Mouse (Mus musculus) limb, embryonic 13.5 days (tissue): Measurements from ENCODE around the gene Rin2. TPM values are rescaled to one million over a fixed set of nuclear protein-coding genes. Genes with fewer than 3 reads are reported as not detected.

Experiments
- ATAC-seq: fragments of 200-750 bp; cut with Nextera tagmentation; 2 replicates; pipeline ENCODE4 v1.8.0; 2017; ENCODE audit warnings: low read depth, moderate number of reproducible peaks, moderate TSS enrichment; ENCODE audit not compliant: low FRiP score
- H3K27ac ChIP-seq: fragments of 300-500 bp; sonication (generic); 2 replicates; pipeline ENCODE4 v1.5.1; 2015; ENCODE audit warnings: inconsistent platforms, mild to moderate bottlenecking, moderate library complexity
- H3K27me3 ChIP-seq: fragments of 300-500 bp; sonication (generic); 2 replicates; pipeline ENCODE4 v1.6.1; 2015; ENCODE audit warnings: mild to moderate bottlenecking, inconsistent platforms
- H3K36me3 ChIP-seq: fragments of 300-500 bp; sonication (generic); 2 replicates; pipeline ENCODE4 v1.6.1; 2015; ENCODE audit warnings: inconsistent platforms, mild to moderate bottlenecking, moderate library complexity
- H3K4me1 ChIP-seq: fragments of 300-500 bp; sonication (generic); 2 replicates; pipeline ENCODE4 v1.6.1; 2015; ENCODE audit warnings: inconsistent platforms
- H3K4me2 ChIP-seq: fragments of 300-500 bp; sonication (generic); replicated peaks from 2 replicates; pipeline ENCODE4 v1.6.1; 2015; ENCODE audit warnings: inconsistent platforms, mild to moderate bottlenecking, moderate library complexity
- H3K4me3 ChIP-seq: fragments of 300-500 bp; sonication (generic); 2 replicates; pipeline ENCODE4 v1.5.1; 2015; ENCODE audit warnings: moderate library complexity, mild to moderate bottlenecking, inconsistent platforms
- H3K9ac ChIP-seq: fragments of 300-500 bp; sonication (generic); 2 replicates; pipeline ENCODE4 v1.6.1; 2015; ENCODE audit warnings: mild to moderate bottlenecking, inconsistent platforms
- H3K9me3 ChIP-seq: fragments of 300-500 bp; sonication (generic); 2 replicates; pipeline ENCODE4 v1.6.1; 2016; ENCODE audit warnings: inconsistent platforms
- WGBS: fragments of 180-500 bp; shearing (Covaris S2); methylation state at CpG from one replicate; pipeline ENCODE4 v1.1.7; 2015; 5-methylcytosine and 5-hydroxymethylcytosine counted together
- polyA plus RNA-seq: library from polyadenylated mRNA; unstranded; fragments of >200 nt; fragmentation: Nextera tagmentation; extraction: Ambion mirVana; gene quantifications from 2 replicates; pipeline ENCODE4 v1.2.1, GENCODE M21; 2015

Rin2 gene
- polyA plus RNA-seq, 1 experiment from 2014 or later = 53.5 TPM

DNA sequence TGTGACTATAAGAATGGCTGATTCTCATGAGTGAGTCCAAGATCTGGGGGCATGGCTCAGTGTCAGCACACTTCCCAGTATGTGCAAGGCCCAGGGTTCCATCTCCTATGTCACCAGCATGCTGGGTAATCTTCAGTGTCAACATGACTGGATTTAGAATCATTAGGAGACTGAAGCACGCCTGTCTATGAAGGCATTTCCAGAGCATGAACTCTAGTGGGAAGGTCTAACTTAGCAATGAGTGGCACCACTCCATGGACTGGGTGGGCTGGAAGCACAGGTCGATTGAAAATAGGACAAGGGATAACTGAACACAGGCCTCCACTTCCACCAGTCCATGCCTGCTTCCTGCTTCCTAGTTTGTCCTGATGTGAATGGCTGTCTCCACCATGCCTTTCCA lies 127.6 kb downstream of the Rin2 start:
- no peaks in the 10 kb centered on the region for H3K27me3 ChIP-seq
- H3K4me1 ChIP-seq = no peaks in the 10 kb centered on the region
- no peak overlapping the region for H3K4me2 ChIP-seq
- peaks cover 27% of the 10 kb centered on the region for H3K36me3 ChIP-seq
- H3K9me3 ChIP-seq = peaks cover 7% of the 10 kb centered on the region; the same call in 1 of the 2 replicates
- no peak overlapping the region for H3K4me3 ChIP-seq
- no peak overlapping the region for H3K9ac ChIP-seq
- 82% methylated on average over 2 of the region's 2 CpGs for WGBS
- no peak overlapping the region for H3K27ac ChIP-seq
- no peak for ATAC-seq

DNA sequence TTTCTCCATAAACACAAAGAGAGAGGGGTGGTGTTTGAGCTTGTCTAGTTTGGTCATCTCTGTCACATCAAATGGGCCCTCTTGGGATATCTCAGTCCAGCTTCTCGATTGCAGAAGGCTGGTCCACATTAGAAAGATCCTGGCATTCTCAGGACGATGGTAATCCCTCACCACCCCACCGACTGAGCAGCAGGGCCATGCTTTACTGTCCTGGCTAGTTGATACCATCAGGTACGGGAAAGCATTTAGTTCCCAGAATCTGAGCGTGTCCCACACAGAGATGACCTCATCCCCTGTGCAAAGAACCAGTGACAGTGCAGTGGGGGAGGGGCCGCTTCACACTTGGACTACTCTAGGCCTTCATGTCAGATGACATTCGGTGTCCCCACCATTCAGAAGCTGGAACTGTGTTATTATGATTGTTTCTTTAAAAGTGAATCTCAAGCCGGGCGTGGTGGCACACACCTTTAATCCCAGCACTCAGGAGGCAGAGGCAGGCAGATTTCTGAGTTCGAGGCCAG lies 128.9 kb downstream of the Rin2 start:
- no peak overlapping the region for H3K4me2 ChIP-seq
- H3K9ac ChIP-seq = no peak overlapping the region
- no peak for ATAC-seq
- no peak overlapping the region for H3K4me3 ChIP-seq
- H3K27ac ChIP-seq = no peak overlapping the region
- 91% methylated on average over 10 of the region's 10 CpGs for WGBS
- H3K9me3 ChIP-seq = peaks cover 7% of the 10 kb centered on the region; the same call in 1 of the 2 replicates
- H3K27me3 ChIP-seq = no peaks in the 10 kb centered on the region
- H3K36me3 ChIP-seq = peaks cover 27% of the 10 kb centered on the region
- H3K4me1 ChIP-seq = no peaks in the 10 kb centered on the region

DNA sequence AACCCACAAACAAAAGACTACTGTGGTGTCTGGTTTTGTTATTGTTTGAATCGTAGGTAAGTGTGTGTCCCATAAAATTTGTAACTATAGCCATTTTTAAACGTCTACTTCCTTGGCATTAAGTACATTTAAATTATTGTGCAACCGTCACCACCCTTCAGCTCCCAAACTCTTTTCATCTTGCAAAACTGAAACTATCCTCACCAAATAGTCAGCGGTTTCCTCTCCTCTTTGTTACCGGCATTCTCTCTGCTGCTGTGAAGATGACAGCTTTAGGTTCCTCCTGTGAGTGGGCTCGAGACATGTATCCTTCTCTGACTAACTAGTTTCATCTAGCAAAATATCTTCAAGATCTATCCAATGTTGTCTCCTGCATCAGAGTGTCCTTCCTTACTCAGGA lies 129.5 kb downstream of the Rin2 start:
- H3K27me3 ChIP-seq = no peaks in the 10 kb centered on the region
- H3K9ac ChIP-seq = no peak overlapping the region
- H3K4me3 ChIP-seq = no peak overlapping the region
- ATAC-seq = no peak
- H3K4me2 ChIP-seq = no peak overlapping the region
- H3K9me3 ChIP-seq = peaks cover 7% of the 10 kb centered on the region; the same call in 1 of the 2 replicates
- H3K4me1 ChIP-seq = no peaks in the 10 kb centered on the region
- peaks cover 21% of the 10 kb centered on the region for H3K36me3 ChIP-seq
- no peak overlapping the region for H3K27ac ChIP-seq
- WGBS = 80% methylated on average over 6 of the region's 6 CpGs

DNA sequence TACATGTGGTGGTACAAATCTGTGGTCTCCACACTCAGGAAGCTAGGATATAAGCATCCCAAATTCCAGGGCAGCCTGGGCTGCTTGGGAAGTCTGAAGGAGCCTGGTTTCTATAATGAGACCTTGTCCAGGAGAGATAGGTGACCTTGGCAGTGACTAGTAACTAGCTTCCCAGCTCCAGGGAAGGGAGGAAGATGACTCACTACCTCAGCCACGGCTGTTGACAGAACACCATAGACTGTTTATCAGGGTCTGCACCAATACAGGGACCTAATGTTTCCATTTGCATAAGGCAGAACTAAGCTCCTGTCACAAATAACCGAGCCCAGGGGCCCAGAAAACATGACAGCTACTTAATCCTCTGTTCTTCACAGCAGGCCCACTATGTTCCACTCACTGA lies 132.3 kb downstream of the Rin2 start:
- no peaks in the 10 kb centered on the region for H3K27me3 ChIP-seq
- no peak overlapping the region for H3K27ac ChIP-seq
- H3K4me1 ChIP-seq = no peaks in the 10 kb centered on the region
- no peak overlapping the region for H3K9ac ChIP-seq
- peaks cover 7% of the 10 kb centered on the region; the same call in 1 of the 2 replicates for H3K9me3 ChIP-seq
- no peak for ATAC-seq
- H3K4me3 ChIP-seq = no peak overlapping the region
- H3K36me3 ChIP-seq = peaks cover 14% of the 10 kb centered on the region
- WGBS = 66% methylated on average over 2 of the region's 2 CpGs
- no peak overlapping the region for H3K4me2 ChIP-seq

DNA sequence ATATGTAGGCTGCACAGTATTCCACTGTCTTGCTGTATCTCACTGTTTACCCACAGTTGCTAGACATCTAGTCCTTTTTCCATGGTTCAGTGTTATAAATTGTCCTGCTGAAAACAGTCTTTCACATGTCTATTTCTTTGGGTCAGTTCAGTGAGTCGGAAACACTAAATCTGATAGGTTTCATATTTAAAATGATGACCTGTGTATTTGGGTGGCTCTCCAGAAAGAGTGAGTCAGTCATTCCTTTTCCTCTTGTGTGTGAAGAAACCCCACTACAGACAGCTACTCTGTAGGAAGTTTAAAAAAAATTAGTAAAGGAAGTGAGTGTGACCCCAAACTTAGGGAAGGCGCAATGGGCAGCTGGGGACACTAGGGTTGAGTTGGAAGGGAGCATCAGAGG lies 133.2 kb downstream of the Rin2 start:
- Histone ChIP-seq H3K36me3 (peaks cover 14% of the 10 kb centered on the region), H3K4me2 (no peak overlapping the region), H3K9me3 (peaks cover 7% of the 10 kb centered on the region; the same call in 1 of the 2 replicates), H3K27me3 (no peaks in the 10 kb centered on the region), H3K4me3 (no peak overlapping the region), H3K4me1 (no peaks in the 10 kb centered on the region), H3K9ac (no peak overlapping the region), H3K27ac (no peak overlapping the region)
- 95% methylated on average over 2 of the region's 2 CpGs for WGBS
- no peak for ATAC-seq

DNA sequence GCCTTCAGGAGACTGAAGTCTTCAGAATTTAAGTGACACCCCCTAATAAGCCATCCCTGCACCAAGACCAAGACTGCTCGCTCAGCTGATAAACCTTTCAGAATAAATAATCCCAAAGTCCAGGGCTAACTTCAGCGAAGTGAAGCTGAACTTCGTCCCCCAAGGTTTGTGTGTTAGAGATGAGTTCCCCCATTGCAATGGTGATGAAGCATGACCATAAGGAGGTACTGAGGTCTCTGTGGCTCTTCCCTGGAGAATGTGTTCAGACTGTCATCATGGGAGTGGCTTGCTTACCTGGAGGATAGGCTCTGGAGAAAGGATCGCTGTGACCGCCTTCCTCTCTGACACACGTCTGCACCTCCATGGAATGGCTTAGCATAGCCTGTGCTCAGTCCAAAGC lies 133.7 kb downstream of the Rin2 start:
- Histone ChIP-seq H3K9me3 (peaks cover 7% of the 10 kb centered on the region; the same call in 1 of the 2 replicates), H3K4me2 (no peak overlapping the region), H3K4me1 (no peaks in the 10 kb centered on the region), H3K36me3 (peaks cover 12% of the 10 kb centered on the region), H3K4me3 (no peak overlapping the region), H3K27ac (no peak overlapping the region), H3K9ac (no peak overlapping the region), H3K27me3 (no peaks in the 10 kb centered on the region)
- ATAC-seq = no peak
- WGBS = 93% methylated on average over 6 of the region's 6 CpGs

DNA sequence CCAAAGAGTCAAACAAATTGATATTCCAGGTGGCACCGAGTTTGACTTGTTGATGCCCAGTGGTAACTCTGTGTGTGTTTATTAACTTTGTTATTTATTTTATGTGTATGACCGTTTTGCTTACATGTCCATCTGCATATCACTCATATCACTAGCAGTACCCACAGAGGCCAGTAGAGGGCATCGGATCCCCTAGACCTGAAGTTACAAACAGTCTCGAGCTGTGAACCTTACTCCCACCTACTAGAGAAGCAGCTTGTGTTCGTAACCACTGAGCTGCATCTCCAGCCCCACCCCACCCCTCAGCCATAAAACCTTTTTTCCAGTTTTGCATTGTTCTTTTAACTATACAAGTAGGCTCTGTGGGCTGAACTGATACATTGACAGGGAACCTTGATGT lies 135.7 kb downstream of the Rin2 start:
- Histone ChIP-seq H3K36me3 (peaks cover 11% of the 10 kb centered on the region), H3K9me3 (peaks cover 12% of the 10 kb centered on the region), H3K4me1 (no peaks in the 10 kb centered on the region), H3K27ac (no peak overlapping the region), H3K9ac (no peak overlapping the region), H3K4me2 (no peak overlapping the region), H3K4me3 (no peak overlapping the region), H3K27me3 (no peaks in the 10 kb centered on the region)
- no peak for ATAC-seq
- 55% methylated on average over 5 of the region's 5 CpGs for WGBS

DNA sequence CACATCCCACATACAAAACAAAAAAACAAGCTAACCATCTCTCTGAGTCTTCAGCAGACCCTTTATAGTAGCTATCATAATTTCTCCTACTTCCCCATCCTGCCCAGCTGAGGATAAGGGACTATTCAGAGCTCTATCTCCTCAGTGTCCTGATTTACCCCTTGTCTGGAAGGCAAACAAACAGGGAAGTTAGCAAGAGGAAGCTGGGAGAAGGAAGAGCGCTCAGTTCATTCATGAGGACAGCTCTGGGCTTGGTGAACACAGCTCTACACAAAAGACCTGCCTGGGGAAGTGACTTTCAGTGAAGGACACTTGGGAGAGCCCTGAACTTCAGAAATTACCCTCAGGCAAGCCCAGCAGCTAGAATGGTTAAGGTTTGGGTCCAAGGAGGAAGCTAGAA lies 137.8 kb downstream of the Rin2 start:
- Histone ChIP-seq H3K27ac (no peak overlapping the region), H3K36me3 (peaks cover 23% of the 10 kb centered on the region)
- WGBS = 96% methylated on average over 1 of the region's 1 CpGs

DNA sequence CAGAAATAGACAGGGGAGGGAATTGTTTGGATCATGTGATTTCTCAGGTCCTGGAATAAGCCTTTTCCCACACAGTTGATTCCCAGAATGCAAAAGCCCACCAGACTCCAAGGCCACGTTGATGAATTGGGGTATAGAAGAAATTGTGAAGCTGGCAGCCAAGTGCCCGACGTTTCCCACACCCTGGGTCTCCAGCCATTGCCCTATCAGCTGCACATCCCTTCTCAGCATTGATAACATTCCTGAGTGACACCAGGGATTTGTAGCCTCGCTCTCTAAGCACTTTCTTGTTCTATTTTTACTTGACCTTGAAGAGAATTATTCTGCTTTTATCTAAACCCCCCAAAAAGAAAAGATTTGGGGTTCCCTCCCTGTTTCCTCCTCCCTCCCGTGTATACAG lies 142.2 kb downstream of the Rin2 start:
- Histone ChIP-seq H3K36me3 (peaks cover 23% of the 10 kb centered on the region), H3K27ac (no peak overlapping the region), H3K9me3 (peaks cover 21% of the 10 kb centered on the region), H3K4me3 (no peak overlapping the region), H3K4me1 (no peaks in the 10 kb centered on the region), H3K9ac (no peak overlapping the region), H3K27me3 (no peaks in the 10 kb centered on the region), H3K4me2 (no peak overlapping the region)
- WGBS = 65% methylated on average over 5 of the region's 5 CpGs
- no peak for ATAC-seq

More for the DNA sequence above, 137.8 kb downstream of the Rin2 start:
- no peak overlapping the region for H3K4me2 ChIP-seq
- H3K4me3 ChIP-seq = no peak overlapping the region
- H3K9me3 ChIP-seq = peaks cover 21% of the 10 kb centered on the region
- H3K4me1 ChIP-seq = no peaks in the 10 kb centered on the region
- H3K27me3 ChIP-seq = no peaks in the 10 kb centered on the region
- ATAC-seq = no peak
- H3K9ac ChIP-seq = no peak overlapping the region

DNA sequence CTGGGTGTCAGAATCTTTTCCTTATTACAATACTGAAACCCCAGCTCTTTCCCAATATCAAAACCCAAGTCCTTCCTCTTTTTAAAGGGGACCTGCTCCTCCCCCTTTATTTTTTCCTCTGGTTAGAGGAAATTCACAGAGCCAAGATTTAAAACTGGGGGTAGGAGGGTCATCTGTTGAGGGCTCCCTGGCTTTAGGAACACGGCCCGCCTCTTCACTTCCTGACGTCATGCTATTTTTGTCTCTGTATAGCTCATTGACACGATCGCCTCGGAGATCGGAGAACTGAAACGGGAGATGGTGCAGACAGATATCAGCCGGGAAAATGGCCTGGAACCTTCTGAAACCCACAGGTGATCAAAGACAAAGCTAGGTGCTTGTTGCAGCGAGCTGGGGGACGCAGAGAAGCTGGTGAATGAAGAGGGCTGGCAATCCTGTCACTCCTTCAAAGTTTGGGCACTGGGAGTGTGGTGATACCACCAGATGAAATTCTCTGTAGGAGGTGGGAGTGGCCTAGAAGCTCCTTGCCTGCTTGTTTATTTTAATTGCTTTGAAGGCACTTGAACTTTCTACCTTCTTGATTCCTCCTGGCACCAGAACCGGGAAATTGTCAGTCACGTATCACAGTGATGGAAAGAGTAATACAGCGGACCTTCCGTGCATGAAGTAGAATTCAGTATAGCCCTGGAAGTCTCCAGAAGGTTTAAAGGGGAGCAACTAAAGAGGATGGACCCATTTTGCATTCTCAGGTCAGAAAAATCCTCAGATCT lies 147.2 kb downstream of the Rin2 start:
- Histone ChIP-seq H3K36me3 (peaks cover 12% of the 10 kb centered on the region), H3K9me3 (0 out of 2 replicates have a peak, but pooled peaks cover 1% of the 10 kb centered on the region), H3K4me3 (no peak overlapping the region), H3K4me1 (0 out of 2 replicates have a peak, but pooled peaks cover 3% of the 10 kb centered on the region), H3K9ac (no peak overlapping the region), H3K4me2 (no peak overlapping the region), H3K27me3 (no peaks in the 10 kb centered on the region), H3K27ac (no peak overlapping the region)
- WGBS = 77% methylated on average over 15 of the region's 15 CpGs
- no peak for ATAC-seq

DNA sequence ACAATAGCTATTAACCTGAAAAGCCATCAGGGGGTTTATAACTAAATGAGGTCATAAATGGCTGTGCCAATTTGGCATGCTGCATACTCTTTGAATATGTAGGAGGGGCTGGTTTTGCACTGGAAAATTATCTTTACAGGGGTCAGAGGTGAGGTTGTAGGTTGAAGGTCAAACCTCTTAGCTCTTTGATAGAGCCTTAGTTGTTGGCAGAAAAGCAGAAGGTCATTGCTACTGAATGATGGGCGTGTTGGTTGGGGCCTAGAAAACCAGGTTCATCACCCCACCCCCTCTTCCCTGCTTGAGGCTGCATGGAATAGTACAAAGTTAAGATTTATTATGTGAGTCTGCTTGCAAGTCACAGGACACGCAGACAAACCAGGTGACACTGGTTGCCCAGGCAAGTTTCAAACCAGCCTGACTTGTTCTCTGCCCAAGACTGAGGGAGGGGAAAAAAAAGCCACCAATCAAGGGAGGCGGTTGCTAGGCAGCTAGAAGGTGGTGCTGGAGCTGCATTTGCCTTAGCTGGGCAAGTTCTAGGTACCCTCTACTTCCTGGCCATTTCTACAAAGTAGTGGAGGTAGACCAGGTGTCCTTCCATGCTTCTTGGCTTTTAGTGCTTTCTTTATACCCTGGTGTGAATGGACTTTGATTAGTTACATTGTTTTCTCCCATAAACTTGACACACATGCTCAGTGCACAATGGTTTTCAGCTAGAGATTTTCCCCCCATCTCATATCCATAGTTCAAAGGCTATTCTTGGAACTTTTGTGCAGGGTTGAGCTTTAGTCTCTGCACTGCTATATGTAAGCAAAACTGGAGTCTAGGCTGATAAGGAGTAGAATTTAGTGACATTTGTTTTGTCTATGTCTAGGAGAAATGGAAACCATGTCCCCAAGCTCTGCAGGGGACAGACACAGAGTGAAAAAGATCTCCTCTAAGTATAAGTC lies 148.0 kb downstream of the Rin2 start:
- Histone ChIP-seq H3K27me3 (no peaks in the 10 kb centered on the region), H3K36me3 (peaks cover 9% of the 10 kb centered on the region), H3K4me1 (0 out of 2 replicates have a peak, but pooled peaks cover 3% of the 10 kb centered on the region), H3K9me3 (no peaks in the 10 kb centered on the region), H3K4me3 (no peak overlapping the region), H3K27ac (no peak overlapping the region), H3K4me2 (no peak overlapping the region), H3K9ac (no peak overlapping the region)
- 47% methylated on average over 3 of the region's 3 CpGs for WGBS
- ATAC-seq = no peak; the same call in 1 of the 2 replicates

DNA sequence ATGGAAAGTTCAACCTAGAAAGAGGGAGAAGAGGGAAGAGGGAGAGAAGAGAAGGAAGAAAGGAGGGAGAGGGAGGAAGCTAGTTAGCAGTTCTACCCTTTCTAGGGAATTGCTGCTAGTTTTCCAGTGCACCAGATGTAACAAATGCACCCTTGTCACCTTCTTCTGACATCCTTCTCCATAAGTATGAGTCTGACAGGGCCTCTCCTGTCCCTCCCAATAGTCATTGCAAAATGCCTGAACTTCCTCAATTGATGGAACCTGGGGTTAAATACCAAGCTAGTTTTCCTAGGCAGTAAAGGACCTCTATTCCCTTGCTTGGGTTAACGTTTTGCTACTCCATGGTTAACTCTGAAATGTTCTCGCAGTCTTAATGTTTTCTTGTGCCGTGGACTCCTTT lies 149.7 kb downstream of the Rin2 start:
- Histone ChIP-seq H3K27ac (no peak overlapping the region), H3K9ac (no peak overlapping the region), H3K4me3 (no peak overlapping the region), H3K4me2 (no peak overlapping the region), H3K36me3 (peaks cover 9% of the 10 kb centered on the region), H3K4me1 (0 out of 2 replicates have a peak, but pooled peaks cover 3% of the 10 kb centered on the region), H3K9me3 (no peaks in the 10 kb centered on the region), H3K27me3 (no peaks in the 10 kb centered on the region)
- no peak for ATAC-seq
- 85% methylated on average over 3 of the region's 3 CpGs for WGBS
